Mouse (Mus musculus): ENCODE results near the gene Glyr1. TPM values are rescaled to one million over a fixed set of nuclear protein-coding genes. Genes with fewer than 3 reads are reported as not detected.

Gene Glyr1
- total and polyA plus RNA-seq, 2 experiments = 48.6 to 50.3 TPM

GRCm38 (mm10) chr16:5074341-5074740 is 24.7 kb upstream of the Glyr1 start:
- TF ChIP-seq CTCF (IDR thresholded peaks at IDR 0.05; ENCODE audit: low read depth, low read length) (no peak), POLR2A (IDR thresholded peaks at IDR 0.05; ENCODE audit: extremely low read depth, insufficient read depth, low read length) (no peak)
- no peak overlapping the region for H3K9ac ChIP-seq (ENCODE audit: low read depth, low read length)

GRCm38 (mm10) chr16:5071974-5072373 is 22.3 kb upstream of the Glyr1 start:
- Histone ChIP-seq H3K9ac (ENCODE audit: low read depth, low read length) (no peak overlapping the region), H3K36me3 (ENCODE audit: control insufficient read depth, insufficient read depth, low read length) (peaks cover 77% of the 10 kb centered on the region), H3K4me3 (ENCODE audit: insufficient read depth, low read depth, low read length) (no peak overlapping the region), H3K27ac (replicated peaks; ENCODE audit: insufficient read depth, low read depth, low read length) (no peak overlapping the region), H3K79me2 (ENCODE audit: control insufficient read depth, insufficient read depth, low read length) (no peaks in the 10 kb centered on the region), H3K27me3 (ENCODE audit: control insufficient read depth, insufficient read depth, low read length) (no peaks in the 10 kb centered on the region), H3K4me1 (ENCODE audit: control insufficient read depth, insufficient read depth, low read length) (no peaks in the 10 kb centered on the region)
- DNase-seq (ENCODE audit: extremely low read depth, low read depth, low spot score) = no peak
- WGBS = 90% methylated on average over 7 of the region's 7 CpGs
- no peak for TF ChIP-seq CTCF (IDR thresholded peaks at IDR 0.05; ENCODE audit: low read depth, low read length)

More at GRCm38 (mm10) chr16:5074341-5074740, 24.7 kb upstream of the Glyr1 start:
- no peaks in the 10 kb centered on the region for H3K27me3 ChIP-seq (ENCODE audit: control insufficient read depth, insufficient read depth, low read length)
- 92% methylated on average over 5 of the region's 5 CpGs for WGBS
- DNase-seq (ENCODE audit: extremely low read depth, low read depth, low spot score) = no peak
- no peak overlapping the region for H3K27ac ChIP-seq (replicated peaks; ENCODE audit: insufficient read depth, low read depth, low read length)
- no peaks in the 10 kb centered on the region for H3K79me2 ChIP-seq (ENCODE audit: control insufficient read depth, insufficient read depth, low read length)
- H3K4me3 ChIP-seq (ENCODE audit: insufficient read depth, low read depth, low read length) = no peak overlapping the region
- peaks cover 73% of the 10 kb centered on the region for H3K36me3 ChIP-seq (ENCODE audit: control insufficient read depth, insufficient read depth, low read length)
- no peaks in the 10 kb centered on the region for H3K4me1 ChIP-seq (ENCODE audit: control insufficient read depth, insufficient read depth, low read length)

DNA sequence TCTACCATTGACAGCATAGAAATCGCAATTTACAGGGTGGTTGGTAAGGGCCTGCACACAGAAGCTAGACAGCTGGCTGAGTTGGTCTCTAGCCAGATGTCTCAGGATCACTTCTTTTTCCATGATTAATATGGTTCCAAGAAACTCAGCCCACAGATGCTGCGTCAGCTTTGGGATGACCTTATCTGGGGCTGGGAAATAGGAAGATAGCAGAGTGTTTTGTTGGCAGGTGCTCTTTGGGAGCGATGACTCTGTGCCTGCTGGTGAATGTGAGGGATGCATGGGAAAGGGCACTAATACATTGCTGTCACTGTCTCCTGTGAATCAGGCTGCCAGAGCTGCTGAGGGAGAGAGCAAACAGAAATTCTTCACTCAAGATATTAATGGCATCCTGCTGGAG is 20.7 kb upstream of the Glyr1 start:
- H3K9ac ChIP-seq (ENCODE audit: low read depth, low read length) = no peak overlapping the region
- H3K4me3 ChIP-seq (ENCODE audit: insufficient read depth, low read depth, low read length) = no peak overlapping the region
- H3K27me3 ChIP-seq (ENCODE audit: control insufficient read depth, insufficient read depth, low read length) = no peaks in the 10 kb centered on the region
- no peak for DNase-seq (ENCODE audit: extremely low read depth, low read depth, low spot score)
- no peak for TF ChIP-seq POLR2A (IDR thresholded peaks at IDR 0.05; ENCODE audit: extremely low read depth, insufficient read depth, low read length)
- no peak for TF ChIP-seq CTCF (IDR thresholded peaks at IDR 0.05; ENCODE audit: low read depth, low read length)
- no peaks in the 10 kb centered on the region for H3K79me2 ChIP-seq (ENCODE audit: control insufficient read depth, insufficient read depth, low read length)
- no peak overlapping the region for H3K27ac ChIP-seq (replicated peaks; ENCODE audit: insufficient read depth, low read depth, low read length)
- no peaks in the 10 kb centered on the region for H3K4me1 ChIP-seq (ENCODE audit: control insufficient read depth, insufficient read depth, low read length)
- 71% methylated on average over 3 of the region's 3 CpGs for WGBS
- peaks cover 71% of the 10 kb centered on the region for H3K36me3 ChIP-seq (ENCODE audit: control insufficient read depth, insufficient read depth, low read length)

- Histone ChIP-seq H3K79me2 (ENCODE audit: control insufficient read depth, insufficient read depth, low read length) (no peaks in the 10 kb centered on the region), H3K27me3 (ENCODE audit: control insufficient read depth, insufficient read depth, low read length) (no peaks in the 10 kb centered on the region), H3K36me3 (ENCODE audit: control insufficient read depth, insufficient read depth, low read length) (peaks cover 64% of the 10 kb centered on the region), H3K4me1 (ENCODE audit: control insufficient read depth, insufficient read depth, low read length) (no peaks in the 10 kb centered on the region), H3K9ac (ENCODE audit: low read depth, low read length) (no peak overlapping the region), H3K4me3 (ENCODE audit: insufficient read depth, low read depth, low read length) (no peak overlapping the region), H3K27ac (replicated peaks; ENCODE audit: insufficient read depth, low read depth, low read length) (no peak overlapping the region)
- WGBS = 85% methylated on average over 4 of the region's 4 CpGs
- TF ChIP-seq POLR2A (IDR thresholded peaks at IDR 0.05; ENCODE audit: extremely low read depth, insufficient read depth, low read length) (no peak), CTCF (IDR thresholded peaks at IDR 0.05; ENCODE audit: low read depth, low read length) (no peak)
- no peak for DNase-seq (ENCODE audit: extremely low read depth, low read depth, low spot score)
Measured at GRCm38 (mm10) chr16:5063472-5063871, 13.8 kb upstream of the Glyr1 start.

- Histone ChIP-seq H3K4me3 (ENCODE audit: insufficient read depth, low read depth, low read length) (no peak overlapping the region), H3K9ac (ENCODE audit: low read depth, low read length) (no peak overlapping the region), H3K36me3 (ENCODE audit: control insufficient read depth, insufficient read depth, low read length) (peaks cover 54% of the 10 kb centered on the region), H3K27me3 (ENCODE audit: control insufficient read depth, insufficient read depth, low read length) (no peaks in the 10 kb centered on the region), H3K79me2 (ENCODE audit: control insufficient read depth, insufficient read depth, low read length) (peaks cover 3% of the 10 kb centered on the region; the same call in 1 of the 2 replicates), H3K27ac (replicated peaks; ENCODE audit: insufficient read depth, low read depth, low read length) (no peak overlapping the region), H3K4me1 (ENCODE audit: control insufficient read depth, insufficient read depth, low read length) (no peaks in the 10 kb centered on the region)
- TF ChIP-seq POLR2A (IDR thresholded peaks at IDR 0.05; ENCODE audit: extremely low read depth, insufficient read depth, low read length) = no peak
- TF ChIP-seq CTCF (IDR thresholded peaks at IDR 0.05; ENCODE audit: low read depth, low read length) = no peak
- peak; percentile 13 for DNase-seq (ENCODE audit: extremely low read depth, low read depth, low spot score)
- 95% methylated on average over 1 of the region's 1 CpGs for WGBS
Measured at GRCm38 (mm10) chr16:5058114-5058513, 8.5 kb upstream of the Glyr1 start.

- peak overlapping the region; percentile 70 for H3K4me3 ChIP-seq (ENCODE audit: insufficient read depth, low read depth, low read length)
- H3K27me3 ChIP-seq (ENCODE audit: control insufficient read depth, insufficient read depth, low read length) = no peaks in the 10 kb centered on the region
- H3K9ac ChIP-seq (ENCODE audit: low read depth, low read length) = peak overlapping the region; percentile 79
- under 1% methylated on average over 78 of the region's 78 CpGs for WGBS
- peaks cover 6% of the 10 kb centered on the region for H3K4me1 ChIP-seq (ENCODE audit: control insufficient read depth, insufficient read depth, low read length)
- peaks cover 3% of the 10 kb centered on the region; the same call in 1 of the 2 replicates for H3K79me2 ChIP-seq (ENCODE audit: control insufficient read depth, insufficient read depth, low read length)
- peaks cover 24% of the 10 kb centered on the region for H3K36me3 ChIP-seq (ENCODE audit: control insufficient read depth, insufficient read depth, low read length)
- peak overlapping the region; percentile 83 for H3K27ac ChIP-seq (replicated peaks; ENCODE audit: insufficient read depth, low read depth, low read length)
- peak; percentile 55 for DNase-seq (ENCODE audit: extremely low read depth, low read depth, low spot score)
- TF ChIP-seq POLR2A (IDR thresholded peaks at IDR 0.05; ENCODE audit: extremely low read depth, insufficient read depth, low read length) (no peak), CTCF (IDR thresholded peaks at IDR 0.05; ENCODE audit: low read depth, low read length) (no peak; the same call in 1 of the 2 replicates)
Measured at GRCm38 (mm10) chr16:5050251-5051110, 818 bp upstream of the Glyr1 start.
